ENCODE assay signal across 8 mouse cellular contexts in the genomic region with DNA sequence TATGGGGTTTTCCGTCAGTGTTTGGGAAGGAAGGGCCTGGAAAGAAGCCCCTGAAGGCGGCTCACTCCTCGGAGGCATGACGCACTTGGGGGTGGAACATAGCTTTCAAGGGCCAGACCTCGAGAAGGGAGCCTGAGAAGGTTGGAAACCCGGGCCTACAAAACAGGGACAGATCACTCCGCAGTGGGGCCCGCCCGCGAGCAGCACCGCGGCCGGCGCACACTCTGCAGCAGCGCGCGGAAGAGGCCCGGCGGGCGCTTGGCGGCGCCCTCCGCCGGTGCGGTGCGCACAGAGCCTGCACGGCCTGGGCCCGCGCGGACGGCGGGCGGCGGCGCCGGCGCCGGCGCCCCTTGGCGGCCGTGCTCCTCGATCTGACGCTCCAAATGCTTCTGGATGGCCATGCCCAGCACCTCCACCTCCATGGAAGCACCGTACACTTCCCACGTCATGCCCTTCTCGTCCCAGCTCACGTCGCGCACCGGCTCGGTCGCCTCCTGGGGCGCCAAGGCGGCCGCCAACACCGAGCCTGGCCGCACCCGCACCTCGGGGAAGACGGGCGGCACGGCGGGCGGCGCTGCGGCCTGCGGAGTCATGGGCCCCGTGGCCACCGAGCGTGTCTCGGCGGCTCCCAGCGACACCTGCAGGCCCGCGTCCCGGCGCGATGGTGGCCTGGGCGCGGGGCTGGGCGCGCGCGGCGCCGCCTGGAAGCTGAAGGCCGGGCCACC. TPM values are rescaled to one million over a fixed set of nuclear protein-coding genes. Genes with fewer than 3 reads are reported as not detected.
DNase-seq lines count a peak whose midpoint lies in the region; ATAC-seq and TF ChIP-seq lines count a peak whose summit lies in the region.

No protein-coding gene starts in this region.

- WGBS in lung, embryonic 14.5 days: 1% methylated on average over 81 of the region's 87 CpGs
- WGBS in cerebellum, adult 2 months: 9% methylated on average over 84 of the region's 87 CpGs
- 2% methylated on average over 78 of the region's 87 CpGs for WGBS in forebrain, embryonic 16.5 days
- WGBS in limb, embryonic 11.5 days: 2% methylated on average over 69 of the region's 87 CpGs
- 15% methylated on average over 86 of the region's 87 CpGs for WGBS in olfactory bulb, adult 2 months

- ATAC-seq in lung, embryonic 14.5 days (ENCODE audit: insufficient read depth): peak; percentile 78
- peak; percentile 75 for ATAC-seq in forebrain, embryonic 16.5 days
- no peak for ATAC-seq in limb, embryonic 11.5 days (ENCODE audit: insufficient number of reproducible peaks, low FRiP score, low TSS enrichment, low read depth)
- no peak for ATAC-seq in granulocyte monocyte progenitor cell, adult 5-6 weeks (replicated peaks; ENCODE audit: poor library complexity, severe bottlenecking)

- H3K4me2 ChIP-seq in lung, embryonic 14.5 days: peak overlapping the region; percentile 65
- H3K4me2 ChIP-seq in forebrain, embryonic 16.5 days (ENCODE audit: low read length): peak overlapping the region; percentile 34
- H3K4me2 ChIP-seq in limb, embryonic 11.5 days (ENCODE audit: low read depth, severe bottlenecking): peak overlapping the region; percentile 49

- H3K4me1 ChIP-seq in lung, embryonic 14.5 days (ENCODE audit: insufficient read depth): 0 out of 2 replicates have a peak, but pooled peaks cover 5% of the 10 kb centered on the region
- H3K4me1 ChIP-seq in cerebellum, adult 2 months (ENCODE audit: control insufficient read depth, insufficient read depth, low read length): peaks cover 15% of the 10 kb centered on the region
- peaks cover 16% of the 10 kb centered on the region for H3K4me1 ChIP-seq in forebrain, embryonic 16.5 days (replicated peaks; ENCODE audit: control insufficient read depth, insufficient read depth, low read length)
- peaks cover 7% of the 10 kb centered on the region; the same call in 1 of the 2 replicates for H3K4me1 ChIP-seq in limb, embryonic 11.5 days (ENCODE audit: control insufficient read depth, insufficient read depth, low read length)
- peaks cover 44% of the 10 kb centered on the region for H3K4me1 ChIP-seq in olfactory bulb, adult 2 months (ENCODE audit: control insufficient read depth, insufficient read depth, low read length)

- peak overlapping the region; percentile 37 for H3K4me3 ChIP-seq in lung, embryonic 14.5 days (ENCODE audit: low read depth, low read length)
- H3K4me3 ChIP-seq in cerebellum, adult 2 months (replicated peaks; ENCODE audit: insufficient read depth, low read depth, low read length): peak overlapping the region; percentile 30
- peak overlapping the region; percentile 17; the same call in 1 of the 2 replicates for H3K4me3 ChIP-seq in forebrain, embryonic 16.5 days (replicated peaks; ENCODE audit: low read length)
- H3K4me3 ChIP-seq in limb, embryonic 11.5 days (ENCODE audit: low read depth, low read length): peak overlapping the region; percentile 32
- peak overlapping the region; percentile 26 for H3K4me3 ChIP-seq in olfactory bulb, adult 2 months (ENCODE audit: insufficient read depth, low read depth, low read length)

- H3K9me3 ChIP-seq in lung, embryonic 14.5 days (ENCODE audit: low read depth, low read length): no peaks in the 10 kb centered on the region
- no peaks in the 10 kb centered on the region for H3K9me3 ChIP-seq in forebrain, embryonic 16.5 days (ENCODE audit: control insufficient read depth, low read length)
- no peaks in the 10 kb centered on the region for H3K9me3 ChIP-seq in limb, embryonic 11.5 days (ENCODE audit: control insufficient read depth, low read length)

- TF ChIP-seq POLR2A in cerebellum, adult 2 months (IDR thresholded peaks at IDR 0.05; ENCODE audit: borderline replicate concordance, insufficient read depth, low read length): no peak
- no peak for TF ChIP-seq POLR2A in olfactory bulb, adult 2 months (IDR thresholded peaks at IDR 0.05; ENCODE audit: insufficient read depth, low read depth, low read length)

- no peak overlapping the region for H3K27ac ChIP-seq in lung, embryonic 14.5 days (ENCODE audit: low read depth)
- no peak overlapping the region for H3K27ac ChIP-seq in cerebellum, adult 2 months (ENCODE audit: insufficient read depth, low read length)
- no peak overlapping the region for H3K27ac ChIP-seq in forebrain, embryonic 16.5 days (ENCODE audit: low read length)
- no peak overlapping the region for H3K27ac ChIP-seq in limb, embryonic 11.5 days (replicated peaks; ENCODE audit: low read depth, low read length)
- H3K27ac ChIP-seq in olfactory bulb, adult 2 months (ENCODE audit: insufficient read depth, low read depth, low read length): 0 out of 2 replicates have a peak overlapping the region, but pooled peaks have one; percentile 35

- H3K27me3 ChIP-seq in lung, embryonic 14.5 days (ENCODE audit: insufficient read depth, low read length): peaks cover 45% of the 10 kb centered on the region
- H3K27me3 ChIP-seq in cerebellum, adult 2 months (ENCODE audit: control insufficient read depth, insufficient read depth, low read length): no peaks in the 10 kb centered on the region
- 0 out of 2 replicates have a peak, but pooled peaks cover 11% of the 10 kb centered on the region for H3K27me3 ChIP-seq in forebrain, embryonic 16.5 days (replicated peaks; ENCODE audit: control insufficient read depth, insufficient read depth, low read length)
- H3K27me3 ChIP-seq in limb, embryonic 11.5 days (ENCODE audit: control insufficient read depth, insufficient read depth, low read length): peaks cover 46% of the 10 kb centered on the region

- H3K9ac ChIP-seq in lung, embryonic 14.5 days: peak overlapping the region; percentile 16; the same call in 1 of the 2 replicates
- peak overlapping the region; percentile 13; the same call in 1 of the 2 replicates for H3K9ac ChIP-seq in forebrain, embryonic 16.5 days (replicated peaks; ENCODE audit: low read depth, low read length)
- no peak overlapping the region for H3K9ac ChIP-seq in limb, embryonic 11.5 days (ENCODE audit: low read length)

- H3K36me3 ChIP-seq in lung, embryonic 14.5 days (ENCODE audit: insufficient read depth): no peaks in the 10 kb centered on the region
- peaks cover 40% of the 10 kb centered on the region for H3K36me3 ChIP-seq in forebrain, embryonic 16.5 days (ENCODE audit: control insufficient read depth, insufficient read depth)
- no peaks in the 10 kb centered on the region for H3K36me3 ChIP-seq in limb, embryonic 11.5 days (ENCODE audit: control insufficient read depth, insufficient read depth, low read length)

- TF ChIP-seq CTCF in lung, embryonic 14.5 days (IDR thresholded peaks at IDR 0.05; ENCODE audit: low read depth): no peak
- no peak for TF ChIP-seq CTCF in cerebellum, adult 2 months (IDR thresholded peaks at IDR 0.05; ENCODE audit: borderline replicate concordance, insufficient read depth, low read depth, low read length)
- no peak for TF ChIP-seq CTCF in olfactory bulb, adult 2 months (IDR thresholded peaks at IDR 0.05; ENCODE audit: insufficient read depth, low read depth, low read length)

- DNase-seq in lung, embryonic 14.5 days: peak; percentile 70
- DNase-seq in lung, postnatal 14 days: no peak
- peak; percentile 58 to 65 for DNase-seq in cerebellum, adult 2 months
- peak; percentile 47 for DNase-seq in limb, embryonic 11.5 days (ENCODE audit: low spot score)
- DNase-seq in yolk sac, embryonic 10.5 days (ENCODE audit: low spot score): no peak

RNA-seq across cellular contexts. Expression of gene Gprin1, which starts 12.0 kb away (rescaled TPM):
- 0.34 and 0.53 TPM in 2 replicates for polyA plus RNA-seq in lung, embryonic 14.5 days (2014; fragmentation: Nextera tagmentation; extraction: Ambion mirVana)
- 41.4 and 45.4 TPM in 2 replicates for polyA plus RNA-seq in cerebellum, adult 2 months (2012; rRNA removed)
- 6.2 and 7.1 TPM in 2 replicates for polyA plus RNA-seq in forebrain, embryonic 16.5 days (2015; fragmentation: Nextera tagmentation; extraction: Ambion mirVana)
- 0.55 and 0.68 TPM in 2 replicates for polyA plus RNA-seq in limb, embryonic 11.5 days (2014; fragmentation: Nextera tagmentation; extraction: Ambion mirVana)
- polyA plus RNA-seq in olfactory bulb, adult 2 months (2012; ENCODE audit: insufficient read depth, insufficient read length, low replicate concordance, missing spikeins): not detected in 2 replicates
- not detected in 2 replicates for total RNA-seq in granulocyte monocyte progenitor cell, adult 5-6 weeks (2014; fragmentation: Nextera tagmentation)
- total RNA-seq in granulocyte monocyte progenitor cell, adult 5-6 weeks (2017): not detected in 2 replicates

RNA-seq across cellular contexts. Expression of gene Sncb, which starts 28.7 kb away (rescaled TPM):
- not detected in 2 replicates for polyA plus RNA-seq in lung, embryonic 14.5 days (2014; fragmentation: Nextera tagmentation; extraction: Ambion mirVana)
- polyA plus RNA-seq in cerebellum, adult 2 months (2012; rRNA removed): 851 and 853 TPM in 2 replicates
- 27.1 and 37.0 TPM in 2 replicates for polyA plus RNA-seq in forebrain, embryonic 16.5 days (2015; fragmentation: Nextera tagmentation; extraction: Ambion mirVana)
- polyA plus RNA-seq in limb, embryonic 11.5 days (2014; fragmentation: Nextera tagmentation; extraction: Ambion mirVana): not detected in 2 replicates
- not detected in 2 replicates for polyA plus RNA-seq in olfactory bulb, adult 2 months (2012; ENCODE audit: insufficient read depth, insufficient read length, low replicate concordance, missing spikeins)
- total RNA-seq in granulocyte monocyte progenitor cell, adult 5-6 weeks (2014; fragmentation: Nextera tagmentation): not detected in 2 replicates
- not detected in 2 replicates for total RNA-seq in granulocyte monocyte progenitor cell, adult 5-6 weeks (2017)

RNA-seq across cellular contexts. Expression of gene Cdhr2, which starts 36.4 kb away (rescaled TPM):
- polyA plus RNA-seq in lung, embryonic 14.5 days (2014; fragmentation: Nextera tagmentation; extraction: Ambion mirVana): 0.04 TPM in 1 of 2 replicates, not detected in the other
- polyA plus RNA-seq in cerebellum, adult 2 months (2012; rRNA removed): 0.16 and 0.23 TPM in 2 replicates
- 0.16 and 0.25 TPM in 2 replicates for polyA plus RNA-seq in forebrain, embryonic 16.5 days (2015; fragmentation: Nextera tagmentation; extraction: Ambion mirVana)
- not detected in 2 replicates for polyA plus RNA-seq in limb, embryonic 11.5 days (2014; fragmentation: Nextera tagmentation; extraction: Ambion mirVana)
- not detected in 2 replicates for polyA plus RNA-seq in olfactory bulb, adult 2 months (2012; ENCODE audit: insufficient read depth, insufficient read length, low replicate concordance, missing spikeins)
- total RNA-seq in granulocyte monocyte progenitor cell, adult 5-6 weeks (2014; fragmentation: Nextera tagmentation): not detected in 2 replicates
- total RNA-seq in granulocyte monocyte progenitor cell, adult 5-6 weeks (2017): not detected in 2 replicates

RNA-seq across cellular contexts. Expression of gene Rnf44, which starts 43.9 kb away (rescaled TPM):
- 59.9 and 63.4 TPM in 2 replicates for polyA plus RNA-seq in lung, embryonic 14.5 days (2014; fragmentation: Nextera tagmentation; extraction: Ambion mirVana)
- 91.5 and 99.5 TPM in 2 replicates for polyA plus RNA-seq in cerebellum, adult 2 months (2012; rRNA removed)
- 88.9 and 92.2 TPM in 2 replicates for polyA plus RNA-seq in forebrain, embryonic 16.5 days (2015; fragmentation: Nextera tagmentation; extraction: Ambion mirVana)
- polyA plus RNA-seq in limb, embryonic 11.5 days (2014; fragmentation: Nextera tagmentation; extraction: Ambion mirVana): 94.8 and 101 TPM in 2 replicates
- not detected in 2 replicates for polyA plus RNA-seq in olfactory bulb, adult 2 months (2012; ENCODE audit: insufficient read depth, insufficient read length, low replicate concordance, missing spikeins)
- 64.2 and 82.0 TPM in 2 replicates for total RNA-seq in granulocyte monocyte progenitor cell, adult 5-6 weeks (2014; fragmentation: Nextera tagmentation)
- total RNA-seq in granulocyte monocyte progenitor cell, adult 5-6 weeks (2017): 12.2 and 12.3 TPM in 2 replicates

RNA-seq across cellular contexts. Expression of gene Eif4e1b, which starts 46.1 kb away (rescaled TPM):
- polyA plus RNA-seq in lung, embryonic 14.5 days (2014; fragmentation: Nextera tagmentation; extraction: Ambion mirVana): not detected in 2 replicates
- not detected in 2 replicates for polyA plus RNA-seq in cerebellum, adult 2 months (2012; rRNA removed)
- polyA plus RNA-seq in forebrain, embryonic 16.5 days (2015; fragmentation: Nextera tagmentation; extraction: Ambion mirVana): not detected in 2 replicates
- polyA plus RNA-seq in limb, embryonic 11.5 days (2014; fragmentation: Nextera tagmentation; extraction: Ambion mirVana): not detected in 2 replicates
- polyA plus RNA-seq in olfactory bulb, adult 2 months (2012; ENCODE audit: insufficient read depth, insufficient read length, low replicate concordance, missing spikeins): not detected in 2 replicates
- not detected in 2 replicates for total RNA-seq in granulocyte monocyte progenitor cell, adult 5-6 weeks (2014; fragmentation: Nextera tagmentation)
- not detected in 2 replicates for total RNA-seq in granulocyte monocyte progenitor cell, adult 5-6 weeks (2017)

Comparison
In these comparisons a context has a peak if more than half of its experiments do, and no peak if none do; other contexts are left out.
1. DNase-seq: peak in lung, embryonic 14.5 days (single experiment), cerebellum, adult 2 months (2 of 2) and limb, embryonic 11.5 days (single experiment); none in lung, postnatal 14 days (single experiment) and yolk sac, embryonic 10.5 days (single experiment).
2. ATAC-seq: peak in lung, embryonic 14.5 days (single experiment) and forebrain, embryonic 16.5 days (single experiment); none in limb, embryonic 11.5 days (single experiment) and granulocyte monocyte progenitor cell, adult 5-6 weeks (single experiment).
3. RNA of gene Sncb, which starts 28.7 kb away (polyA plus RNA-seq): 851 to 853 TPM in cerebellum, adult 2 months and 27.1 to 37.0 TPM in forebrain, embryonic 16.5 days; not detected in limb, embryonic 11.5 days, not detected in lung, embryonic 14.5 days and not detected in olfactory bulb, adult 2 months; every median in the first group is over 10 times any median in the second.
4. Peak in every context shown above with its lines, with median percentiles within 50 percentile points of each other: H3K4me2 ChIP-seq and H3K4me3 ChIP-seq.